Mouse (Mus musculus) neutrophil, adult 59 days (primary cell): ENCODE results near the gene Ankrd52. TPM values are rescaled to one million over a fixed set of nuclear protein-coding genes. Genes with fewer than 3 reads are reported as not detected.

ENCODE experiments used
- total RNA-seq, 2 experiments: library from RNA; stranded (reverse); gene quantifications; 1 replicate in 1 of 2; 2 replicates in 1 of 2; pipeline ENCODE4 v1.2.4; 2023

Ankrd52 gene
- total RNA-seq = 10 to 100 TPM; 35.0 to 42.4 TPM

GRCm38 (mm10) chr10:128376455-128377211 lies at the start of gene Ankrd52:
Ankrd52 (plus strand) TSS chr10:128377115.

GRCm38 (mm10) chr10:128337306-128338181 lies 39.4 kb upstream of the Ankrd52 start, which contains the start of gene Cs:
Cs (plus strand) TSS chr10:128337734.

GRCm38 (mm10) chr10:128368402-128369217 lies 8.3 kb upstream of the Ankrd52 start, which contains the start of gene Coq10a:
Coq10a (minus strand) TSS chr10:128368997.

GRCm38 (mm10) chr10:128401056-128401455 lies 24.1 kb downstream of the Ankrd52 start, which contains the start of gene Slc39a5:
Slc39a5 (minus strand) TSS chr10:128401229.

GRCm38 (mm10) chr10:128411211-128412054 lies 34.5 kb downstream of the Ankrd52 start, which contains the start of the genes Nabp2 and Rnf41:
Nabp2 (minus strand) TSS chr10:128411492.
Rnf41 (plus strand) TSS chr10:128411657.

Other genes with a start within 250 kb of the Ankrd52 start
- gene Rbms2, start 196.8 kb upstream of the Ankrd52 start, total RNA-seq = 10 to 100 TPM in 1 of 2 experiments, 1 to 10 TPM in 1; 9.3 to 10.6 TPM
- gene Gls2, start 182.7 kb upstream of the Ankrd52 start, total RNA-seq = under 1 TPM in 1 of 2 experiments, not detected in 1; 0.36 TPM
- gene Spryd4, start 165.3 kb upstream of the Ankrd52 start, total RNA-seq = 1 to 10 TPM; 4.0 to 5.7 TPM
- gene Mip, start 151.3 kb upstream of the Ankrd52 start, total RNA-seq = not detected
- gene Timeless, start 145.1 kb upstream of the Ankrd52 start, total RNA-seq = 10 to 100 TPM; 23.8 to 29.8 TPM
- gene Apon, start 123.0 kb upstream of the Ankrd52 start, total RNA-seq = under 1 TPM; 0.42 to 0.64 TPM
- not detected for gene Apof, start 108.4 kb upstream of the Ankrd52 start, total RNA-seq
- gene Stat2, start 106.6 kb upstream of the Ankrd52 start, total RNA-seq = 10 to 100 TPM; 33.8 to 44.4 TPM
- gene Il23a, start 78.4 kb upstream of the Ankrd52 start, total RNA-seq = not detected
- 10 to 100 TPM; 27.4 to 30.6 TPM for gene Pan2, start 73.8 kb upstream of the Ankrd52 start, total RNA-seq
- 10 to 100 TPM; 26.9 to 36.3 TPM for gene Cnpy2, start 54.7 kb upstream of the Ankrd52 start, total RNA-seq
- 100 to 1,000 TPM in 1 of 2 experiments, 10 to 100 TPM in 1; 93.2 to 107 TPM for gene Cs, start 39.4 kb upstream of the Ankrd52 start, total RNA-seq
- gene Coq10a, start 8.1 kb upstream of the Ankrd52 start, total RNA-seq = 10 to 100 TPM; 15.4 to 17.8 TPM
- gene Slc39a5, start 24.1 kb downstream of the Ankrd52 start, total RNA-seq = not detected
- gene Nabp2, start 34.4 kb downstream of the Ankrd52 start, total RNA-seq = 10 to 100 TPM; 31.6 to 43.5 TPM
- gene Rnf41, start 34.5 kb downstream of the Ankrd52 start, total RNA-seq = 10 to 100 TPM; 37.6 to 38.5 TPM
- gene Smarcc2, start 82.1 kb downstream of the Ankrd52 start, total RNA-seq = 10 to 100 TPM; 95.0 to 97.7 TPM
- 1,000 to 10,000 TPM; 1,139 to 1,227 TPM for gene Myl6, start 117.0 kb downstream of the Ankrd52 start, total RNA-seq
- gene Myl6b, start 121.6 kb downstream of the Ankrd52 start, total RNA-seq = 1 to 10 TPM in 1 of 2 experiments, under 1 TPM in 1; 0.98 to 1.8 TPM
- gene Esyt1, start 148.8 kb downstream of the Ankrd52 start, total RNA-seq = 100 to 1,000 TPM; 126 to 159 TPM
- 10 to 100 TPM; 25.6 to 28.0 TPM for gene Zc3h10, start 170.7 kb downstream of the Ankrd52 start, total RNA-seq
- 1,000 to 10,000 TPM; 1,597 to 1,656 TPM for gene Rpl41, start 172.2 kb downstream of the Ankrd52 start, total RNA-seq
- 10 to 100 TPM; 42.7 to 48.3 TPM for gene Pa2g4, start 188.9 kb downstream of the Ankrd52 start, total RNA-seq
- gene Erbb3, start 212.5 kb downstream of the Ankrd52 start, total RNA-seq = under 1 TPM; 0.49 to 0.58 TPM
- gene Rps26, start 249.6 kb downstream of the Ankrd52 start, total RNA-seq = 100 to 1,000 TPM; 471 to 533 TPM